Mouse (Mus musculus) heart, embryonic 16.5 days (tissue): Measurements from ENCODE around the gene Map6. TPM values are rescaled to one million over a fixed set of nuclear protein-coding genes. Genes with fewer than 3 reads are reported as not detected.

Experiments
- ATAC-seq: fragments of 200-750 bp; cut with Nextera tagmentation; replicated peaks from 2 replicates; pipeline ENCODE4 v1.8.0; 2017; ENCODE audit warnings: moderate number of reproducible peaks; ENCODE audit not compliant: insufficient read depth, low FRiP score; ENCODE audit errors: extremely low read depth
- H3K27ac ChIP-seq: fragments of 300-500 bp; sonication (generic); 2 replicates; pipeline ENCODE4 v1.5.1; 2014; ENCODE audit warnings: mild to moderate bottlenecking, low read length, control low read depth, moderate library complexity
- H3K27me3 ChIP-seq: fragments of 300-500 bp; sonication (generic); 2 replicates; pipeline ENCODE4 v1.6.1; 2014; ENCODE audit warnings: low read length, mixed read lengths; ENCODE audit not compliant: control insufficient read depth, insufficient read depth
- H3K36me3 ChIP-seq: fragments of 300-500 bp; sonication (generic); 2 replicates; pipeline ENCODE4 v1.6.1; 2014; ENCODE audit not compliant: control insufficient read depth, insufficient read depth
- H3K4me1 ChIP-seq: fragments of 300-500 bp; sonication (generic); 2 replicates; pipeline ENCODE4 v1.6.1; 2014; ENCODE audit warnings: low read length, mixed read lengths; ENCODE audit not compliant: control insufficient read depth, insufficient read depth
- H3K4me2 ChIP-seq: fragments of 300-500 bp; sonication (generic); 2 replicates; pipeline ENCODE4 v1.6.1; 2014; ENCODE audit warnings: low read depth, mild to moderate bottlenecking, control low read depth, low read length
- H3K4me3 ChIP-seq: fragments of 300-500 bp; sonication (generic); 2 replicates; pipeline ENCODE4 v1.5.1; 2014; ENCODE audit warnings: mild to moderate bottlenecking, control low read depth, low read length
- H3K9ac ChIP-seq: fragments of 300-500 bp; sonication (generic); 2 replicates; pipeline ENCODE4 v1.6.1; 2014; ENCODE audit warnings: low read length, control low read depth
- H3K9me3 ChIP-seq: fragments of 300-500 bp; sonication (generic); replicated peaks from 2 replicates; pipeline ENCODE4 v1.6.1; 2016; ENCODE audit warnings: low read length; ENCODE audit not compliant: control insufficient read depth
- WGBS: fragments of 180-500 bp; shearing (Covaris S2); extraction: QIAGEN DNeasy Blood & Tissue Kit; methylation state at CpG from one replicate; pipeline ENCODE4 v1.1.7; 2014; 5-methylcytosine and 5-hydroxymethylcytosine counted together
- polyA plus RNA-seq: library from polyadenylated mRNA; unstranded; fragments of >200 nt; fragmentation: Nextera tagmentation; extraction: Ambion mirVana; gene quantifications from 2 replicates; pipeline ENCODE4 v1.2.1, GENCODE M21; 2015

Map6 gene
- polyA plus RNA-seq, 1 experiment from 2014 or later, result 2.2 TPM

DNA sequence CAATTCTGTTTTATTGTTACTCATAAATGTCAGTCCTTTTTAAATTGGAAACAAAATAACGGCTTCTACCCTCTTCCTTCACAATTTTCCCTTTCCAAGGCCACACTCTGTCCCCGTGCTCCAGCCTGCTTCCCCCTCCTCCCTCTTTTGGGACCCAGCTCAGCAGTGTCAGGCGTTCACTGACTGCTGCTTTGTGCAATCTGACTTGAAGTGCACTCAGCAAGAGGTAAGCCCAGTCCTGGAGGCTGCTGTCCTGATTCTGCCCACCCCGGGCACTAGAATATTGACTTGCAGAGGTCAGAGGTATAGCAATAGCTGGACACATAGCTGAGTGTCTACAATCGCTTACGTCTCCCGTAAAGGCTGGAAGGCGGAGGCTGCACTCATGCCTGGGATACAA, 46.0 kb downstream of the Map6 start:
- Histone ChIP-seq H3K4me2 (no peak overlapping the region), H3K36me3 (no peaks in the 10 kb centered on the region), H3K27me3 (no peaks in the 10 kb centered on the region), H3K4me1 (peaks cover 9% of the 10 kb centered on the region), H3K27ac (no peak overlapping the region), H3K4me3 (no peak overlapping the region), H3K9ac (no peak overlapping the region), H3K9me3 (no peaks in the 10 kb centered on the region)
- no peak for ATAC-seq
- 67% methylated on average over 8 of the region's 8 CpGs for WGBS

- Histone ChIP-seq H3K4me3 (no peak overlapping the region), H3K4me1 (peaks cover 9% of the 10 kb centered on the region), H3K36me3 (no peaks in the 10 kb centered on the region), H3K9me3 (no peaks in the 10 kb centered on the region), H3K4me2 (no peak overlapping the region), H3K27me3 (no peaks in the 10 kb centered on the region; the same call in 1 of the 2 replicates), H3K9ac (no peak overlapping the region), H3K27ac (no peak overlapping the region)
- no peak; the same call in 1 of the 2 replicates for ATAC-seq
- WGBS, result 77% methylated on average over 4 of the region's 4 CpGs
These were observed 47.3 kb downstream of the Map6 start for GRCm38 (mm10) chr7:99314565-99314964.

GRCm38 (mm10) chr7:99316207-99316606, 49.0 kb downstream of the Map6 start:
- Histone ChIP-seq H3K27ac (no peak overlapping the region), H3K4me3 (no peak overlapping the region), H3K27me3 (no peaks in the 10 kb centered on the region; the same call in 1 of the 2 replicates), H3K4me2 (no peak overlapping the region), H3K9ac (no peak overlapping the region), H3K9me3 (no peaks in the 10 kb centered on the region), H3K36me3 (no peaks in the 10 kb centered on the region), H3K4me1 (peaks cover 12% of the 10 kb centered on the region)
- no peak for ATAC-seq
- 64% methylated on average over 7 of the region's 7 CpGs for WGBS

GRCm38 (mm10) chr7:99317475-99317874, 50.2 kb downstream of the Map6 start:
- ATAC-seq, result no peak
- Histone ChIP-seq H3K27me3 (no peaks in the 10 kb centered on the region; the same call in 1 of the 2 replicates), H3K9me3 (no peaks in the 10 kb centered on the region), H3K4me2 (no peak overlapping the region), H3K4me3 (no peak overlapping the region), H3K36me3 (no peaks in the 10 kb centered on the region), H3K9ac (no peak overlapping the region), H3K4me1 (peaks cover 7% of the 10 kb centered on the region; the same call in 1 of the 2 replicates), H3K27ac (no peak overlapping the region)
- 78% methylated on average over 7 of the region's 7 CpGs for WGBS

GRCm38 (mm10) chr7:99320524-99320923, 53.3 kb downstream of the Map6 start:
- H3K36me3 ChIP-seq, result no peaks in the 10 kb centered on the region
- H3K4me1 ChIP-seq, result peaks cover 4% of the 10 kb centered on the region; the same call in 1 of the 2 replicates
- H3K4me2 ChIP-seq, result no peak overlapping the region
- H3K27ac ChIP-seq, result no peak overlapping the region
- no peaks in the 10 kb centered on the region for H3K9me3 ChIP-seq
- WGBS, result 44% methylated on average over 14 of the region's 14 CpGs
- H3K27me3 ChIP-seq, result peaks cover 4% of the 10 kb centered on the region
- no peak overlapping the region for H3K4me3 ChIP-seq
- ATAC-seq, result no peak
- H3K9ac ChIP-seq, result no peak overlapping the region

GRCm38 (mm10) chr7:99322691-99323320, 55.6 kb downstream of the Map6 start:
- Histone ChIP-seq H3K4me1 (peaks cover 4% of the 10 kb centered on the region; the same call in 1 of the 2 replicates), H3K27ac (no peak overlapping the region), H3K4me2 (no peak overlapping the region), H3K27me3 (peaks cover 9% of the 10 kb centered on the region), H3K9me3 (no peaks in the 10 kb centered on the region), H3K36me3 (no peaks in the 10 kb centered on the region), H3K4me3 (no peak overlapping the region), H3K9ac (no peak overlapping the region)
- WGBS, result 74% methylated on average over 6 of the region's 6 CpGs
- ATAC-seq, result no peak

DNA sequence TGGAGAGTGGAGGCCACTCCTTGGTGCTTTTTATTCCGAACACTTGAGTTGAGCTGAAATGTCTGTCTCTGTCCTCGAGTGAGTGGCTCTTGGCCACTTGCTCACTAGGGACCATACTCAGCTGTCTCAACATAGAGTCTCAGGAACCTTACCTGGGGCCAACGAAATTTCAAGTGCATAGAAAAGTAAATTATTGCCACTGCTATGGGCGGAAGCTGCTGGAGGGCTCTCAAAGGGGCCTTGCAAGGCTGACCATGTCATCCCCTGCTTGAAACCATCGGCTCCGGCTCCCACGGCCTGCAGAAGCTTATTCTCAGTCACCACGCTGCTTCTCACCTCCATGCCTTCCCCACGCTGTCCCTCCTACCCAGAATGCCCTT, 56.1 kb downstream of the Map6 start:
- ATAC-seq, result no peak
- Histone ChIP-seq H3K36me3 (no peaks in the 10 kb centered on the region), H3K27ac (no peak overlapping the region), H3K4me3 (no peak overlapping the region), H3K4me2 (no peak overlapping the region), H3K9me3 (no peaks in the 10 kb centered on the region), H3K9ac (no peak overlapping the region), H3K4me1 (peaks cover 4% of the 10 kb centered on the region; the same call in 1 of the 2 replicates), H3K27me3 (peaks cover 9% of the 10 kb centered on the region)
- WGBS, result 78% methylated on average over 9 of the region's 9 CpGs

GRCm38 (mm10) chr7:99324810-99325209, 57.6 kb downstream of the Map6 start:
- Histone ChIP-seq H3K4me2 (no peak overlapping the region), H3K9me3 (no peaks in the 10 kb centered on the region), H3K9ac (no peak overlapping the region), H3K27me3 (peaks cover 9% of the 10 kb centered on the region), H3K4me1 (peaks cover 4% of the 10 kb centered on the region; the same call in 1 of the 2 replicates), H3K36me3 (no peaks in the 10 kb centered on the region), H3K27ac (no peak overlapping the region), H3K4me3 (no peak overlapping the region)
- WGBS, result 39% methylated on average over 10 of the region's 10 CpGs
- ATAC-seq, result no peak

- no peaks in the 10 kb centered on the region for H3K9me3 ChIP-seq
- no peaks in the 10 kb centered on the region for H3K4me1 ChIP-seq
- no peaks in the 10 kb centered on the region for H3K36me3 ChIP-seq
- H3K4me3 ChIP-seq, result no peak overlapping the region
- H3K9ac ChIP-seq, result no peak overlapping the region
- H3K27me3 ChIP-seq, result peaks cover 9% of the 10 kb centered on the region
- no peak overlapping the region for H3K27ac ChIP-seq
- WGBS, result 65% methylated on average over 6 of the region's 6 CpGs
- no peak overlapping the region for H3K4me2 ChIP-seq
- no peak for ATAC-seq
These were observed 58.9 kb downstream of the Map6 start for GRCm38 (mm10) chr7:99326128-99326527.
